Mouse (Mus musculus): Measurements from ENCODE around the gene Prelid3b.

Gene Prelid3b

DNA sequence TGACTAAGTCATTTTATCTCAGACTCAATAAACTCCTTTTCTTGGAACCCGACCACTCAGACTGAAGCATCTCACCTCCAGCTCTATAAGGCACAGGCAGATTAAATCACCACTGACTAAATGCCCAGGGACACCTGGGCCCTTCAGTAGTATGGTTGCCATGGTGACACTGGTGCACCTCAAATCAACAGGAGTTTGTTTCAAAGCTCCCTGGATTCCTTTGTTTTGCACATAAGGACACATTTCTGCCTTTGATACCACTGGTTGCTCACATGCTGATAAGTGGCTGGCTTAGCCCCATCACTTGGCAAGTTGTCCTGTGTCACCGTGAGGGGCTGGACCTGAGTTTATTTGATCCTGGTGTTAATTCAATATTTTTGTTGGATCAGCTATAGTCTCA is 13.5 kb downstream of the Prelid3b start:
- no peak for DNase-seq

DNA sequence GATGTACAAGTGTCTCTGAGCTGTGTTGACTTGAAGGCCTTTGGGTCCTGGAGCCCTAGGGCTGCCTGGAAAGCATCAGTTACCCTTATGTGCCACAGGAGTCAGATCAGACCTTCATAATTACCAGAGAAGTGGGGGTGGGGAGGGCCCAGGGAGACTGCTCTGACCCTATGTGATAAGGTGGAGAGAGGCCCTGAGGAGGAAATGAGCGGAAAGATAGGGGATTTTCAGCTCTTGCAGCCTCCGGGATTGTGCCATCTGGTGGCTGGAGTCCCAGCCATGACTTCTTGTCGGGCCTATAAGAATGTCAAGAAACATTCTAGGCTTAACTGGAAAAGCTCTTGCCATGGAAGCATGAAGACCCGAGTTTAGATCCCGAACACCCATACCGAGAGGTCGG is 19.2 kb downstream of the Prelid3b start:
- no peak for DNase-seq

DNA sequence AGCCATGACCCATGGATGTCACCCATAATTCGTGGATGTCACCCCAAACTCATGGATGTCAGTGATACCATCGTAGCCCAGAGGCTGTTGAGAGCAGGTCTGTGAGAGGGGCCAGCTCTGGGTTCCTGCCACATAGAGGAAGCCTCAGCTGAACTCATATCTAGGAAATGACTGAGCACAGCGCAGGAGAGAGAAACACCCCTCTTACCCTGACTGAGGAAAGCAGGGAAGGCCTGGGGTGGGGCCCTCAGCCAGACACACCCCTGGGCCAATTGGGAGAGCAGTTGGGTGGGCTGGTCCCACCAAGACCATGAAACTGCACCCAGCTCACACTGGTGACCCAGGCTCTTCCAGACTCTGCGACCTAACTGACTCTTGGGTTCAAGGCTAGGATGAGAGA is 22.5 kb downstream of the Prelid3b start, which contains the start of gene Tubb1:
TSS of gene Tubb1 (plus strand) at position 343 of the 400 bp plus-strand sequence.
- DNase-seq, result no peak

DNA sequence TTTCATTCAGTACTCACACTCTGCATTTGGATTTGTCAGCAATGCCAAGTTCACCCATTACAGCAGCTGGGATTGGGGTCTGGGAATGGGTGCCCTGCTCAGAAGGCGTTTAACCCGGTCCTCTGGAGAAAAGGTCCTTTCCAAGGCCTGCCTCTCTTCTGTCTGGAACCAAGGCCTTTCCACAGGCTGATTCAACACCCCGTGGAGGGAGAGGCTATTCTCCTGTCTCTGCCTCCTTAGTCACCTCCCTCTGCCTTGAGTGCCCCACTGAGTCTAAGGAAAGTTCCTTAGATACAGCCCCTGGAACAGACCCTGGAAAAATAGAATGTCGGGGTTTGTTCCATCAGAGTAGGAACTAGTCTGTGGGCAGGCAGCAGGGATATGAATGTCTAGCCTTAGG is 24.5 kb downstream of the Prelid3b start:
- no peak for DNase-seq

DNA sequence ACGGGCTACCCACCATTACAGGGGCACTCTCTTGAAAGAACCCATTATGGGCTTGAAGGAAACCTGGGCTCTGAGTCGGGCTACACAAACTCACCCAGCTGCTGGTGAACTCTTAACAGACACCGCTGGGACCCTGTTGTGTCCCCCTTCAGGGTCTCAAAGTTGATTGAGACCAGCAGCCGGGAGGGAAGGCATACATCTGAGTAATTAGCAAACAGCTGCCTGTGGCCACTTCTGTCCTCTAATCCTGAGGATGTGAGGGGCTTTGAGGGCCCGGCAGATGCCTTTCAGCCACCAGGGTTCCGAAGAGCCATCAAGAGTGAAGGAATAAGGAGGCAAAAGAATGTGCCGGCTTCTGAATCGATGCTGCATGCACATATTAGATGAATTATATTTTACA is 26.0 kb downstream of the Prelid3b start:
- DNase-seq, result no peak

DNA sequence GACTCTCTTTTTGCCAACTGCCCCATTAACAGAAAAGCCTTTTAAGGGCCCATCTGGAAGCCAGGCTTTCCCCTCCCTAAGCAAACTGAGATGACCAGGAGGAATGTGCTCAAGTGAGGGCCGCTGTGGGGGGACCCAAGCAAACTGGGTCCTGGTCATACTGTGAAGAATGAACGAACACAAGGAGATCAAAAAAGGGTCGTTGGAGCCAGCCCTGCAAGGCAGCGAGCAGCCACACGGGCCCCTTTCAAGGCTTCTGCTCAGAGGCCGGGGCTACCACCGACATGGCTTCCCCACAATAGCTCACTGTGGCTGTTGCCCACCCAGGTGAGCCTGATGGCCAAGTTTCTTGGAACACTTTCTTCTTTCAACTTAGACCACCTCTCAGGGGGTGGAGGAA is 26.4 kb downstream of the Prelid3b start:
- DNase-seq, result no peak

DNA sequence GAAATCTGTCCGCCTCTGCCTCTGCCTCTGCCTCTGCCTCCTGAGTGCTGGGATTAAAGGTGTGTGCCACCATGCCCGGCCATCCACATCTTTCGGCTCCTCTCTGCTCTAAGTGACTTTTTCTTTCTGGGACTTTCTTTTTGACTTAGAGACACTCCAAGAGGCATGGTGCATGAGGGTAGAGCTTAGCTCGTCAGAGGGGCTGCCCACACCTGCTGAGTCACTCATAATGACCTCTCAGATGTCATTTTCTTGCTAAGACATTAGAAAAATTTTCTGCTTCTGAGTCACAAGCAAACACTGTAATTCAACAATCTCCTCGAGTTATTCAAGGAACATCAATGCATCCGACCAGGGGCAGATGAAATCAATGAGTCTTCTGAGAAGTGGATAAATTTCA is 27.9 kb downstream of the Prelid3b start:
- no peak for DNase-seq

DNA sequence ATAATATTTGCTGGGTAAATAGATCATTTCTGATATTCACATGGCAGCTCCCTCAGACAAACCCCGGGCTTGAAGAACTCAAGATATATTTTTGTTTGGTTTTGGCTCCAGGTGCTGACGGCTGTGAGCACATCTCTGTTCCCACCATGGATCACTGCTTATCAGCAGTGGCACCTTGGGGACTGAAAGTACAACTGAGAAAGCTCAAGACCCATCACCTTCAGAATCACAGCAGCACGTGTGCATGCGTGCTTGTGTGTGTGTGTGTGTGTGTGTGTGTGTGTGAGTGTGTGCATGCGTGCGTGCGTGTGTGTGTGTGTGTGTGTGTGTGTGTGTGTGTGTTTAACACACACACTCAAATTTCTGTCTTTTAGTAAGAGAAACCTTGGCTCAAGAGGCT is 28.5 kb downstream of the Prelid3b start:
- no peak for DNase-seq

DNA sequence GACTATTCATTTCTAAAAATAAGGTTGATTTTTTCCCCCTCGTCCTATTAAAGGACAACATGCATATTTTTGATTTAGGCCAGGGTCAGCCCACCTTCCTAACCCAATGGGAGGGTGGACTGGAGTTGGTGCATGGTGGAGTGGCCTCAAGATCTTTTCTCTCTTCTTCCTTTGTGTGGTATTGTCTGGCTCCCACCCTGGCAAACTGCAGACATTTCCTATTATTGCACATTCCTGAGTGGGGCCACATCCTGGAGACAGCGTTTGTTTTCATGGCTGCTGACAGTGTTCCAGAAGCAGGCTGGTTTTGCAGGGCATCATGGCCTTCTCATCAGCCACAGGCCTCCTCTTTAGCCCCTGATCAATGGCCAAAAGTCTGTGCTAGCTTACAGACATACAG is 29.8 kb downstream of the Prelid3b start:
- no peak for DNase-seq

DNA sequence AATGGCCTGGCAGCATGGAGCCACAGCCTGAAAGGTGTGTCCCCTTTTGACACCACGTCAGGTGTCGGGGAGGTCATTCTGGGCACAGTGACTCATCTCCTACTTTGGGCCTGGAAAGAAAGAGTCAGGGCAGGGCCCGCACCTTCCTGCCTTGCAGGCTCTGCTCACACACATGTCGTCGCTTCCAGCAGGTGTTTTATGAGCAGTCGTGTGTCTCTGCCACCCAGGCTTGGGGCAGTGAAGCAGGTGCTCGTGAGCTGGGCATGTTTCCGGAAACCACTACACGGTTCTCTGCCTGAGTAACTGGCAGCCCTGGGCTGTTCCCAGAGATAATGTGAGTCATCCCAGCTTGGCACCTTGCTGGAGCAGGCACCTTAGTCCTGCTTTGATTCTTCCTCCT is 30.4 kb downstream of the Prelid3b start:
- DNase-seq, result no peak

DNA sequence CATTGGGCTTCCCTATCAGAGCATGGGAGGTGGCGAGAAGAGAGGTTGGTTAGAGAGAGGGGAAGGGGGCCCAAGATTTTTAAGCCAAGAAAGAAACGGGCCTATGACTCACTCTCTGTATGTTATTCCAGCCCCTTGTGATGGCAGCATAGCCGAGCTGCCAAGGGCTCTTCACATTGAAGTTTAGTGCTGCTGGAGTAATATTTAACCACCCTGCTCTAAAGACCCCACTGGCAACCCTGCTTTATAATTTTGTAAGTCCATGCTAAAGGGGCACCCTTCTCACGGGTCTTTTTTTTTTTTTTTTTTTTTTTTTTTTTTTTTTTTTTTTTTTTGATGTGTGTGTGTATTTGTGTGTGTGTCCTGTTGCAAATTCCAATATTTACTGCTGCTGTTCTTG is 31.0 kb downstream of the Prelid3b start:
- no peak for DNase-seq

DNA sequence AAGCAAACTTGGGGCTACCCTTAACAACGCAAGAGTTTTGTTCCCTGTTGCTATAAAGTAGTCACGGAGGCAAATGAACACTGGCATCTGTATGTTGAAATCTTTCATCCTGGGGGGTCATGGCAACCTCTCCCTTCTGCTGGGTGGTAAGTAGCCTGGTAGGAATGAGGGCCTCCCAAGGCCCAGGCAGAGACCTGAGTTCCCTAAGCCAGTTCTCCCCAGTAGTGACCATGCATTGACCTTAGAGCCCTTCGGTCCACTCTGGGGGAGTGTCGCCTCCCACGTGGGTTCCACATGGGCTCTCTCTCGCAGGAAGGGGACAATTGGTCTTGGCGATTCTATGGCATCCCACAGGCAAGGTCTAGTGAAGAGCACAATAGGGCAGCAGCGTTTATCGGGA is 32.9 kb downstream of the Prelid3b start:
- no peak for DNase-seq

DNA sequence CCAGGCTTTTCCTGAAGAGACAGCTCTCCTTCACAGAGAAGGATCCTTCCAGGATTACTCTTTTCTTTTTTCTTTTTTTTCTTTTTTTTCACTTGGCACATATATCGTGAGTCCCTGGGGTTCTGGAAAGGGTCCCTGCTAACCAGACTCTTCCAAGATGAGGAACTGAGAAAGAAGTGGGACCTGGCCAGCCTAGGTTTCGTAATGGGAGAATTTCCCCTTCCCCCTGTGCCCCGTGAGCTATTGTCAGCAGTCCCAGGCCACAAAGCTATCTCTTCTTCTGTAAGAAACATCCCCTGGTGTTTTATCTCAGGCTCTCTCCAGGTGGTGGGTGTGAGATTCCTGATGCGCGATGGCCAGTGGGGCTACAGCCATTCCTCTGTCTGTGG is 33.4 kb downstream of the Prelid3b start:
- no peak for DNase-seq

DNA sequence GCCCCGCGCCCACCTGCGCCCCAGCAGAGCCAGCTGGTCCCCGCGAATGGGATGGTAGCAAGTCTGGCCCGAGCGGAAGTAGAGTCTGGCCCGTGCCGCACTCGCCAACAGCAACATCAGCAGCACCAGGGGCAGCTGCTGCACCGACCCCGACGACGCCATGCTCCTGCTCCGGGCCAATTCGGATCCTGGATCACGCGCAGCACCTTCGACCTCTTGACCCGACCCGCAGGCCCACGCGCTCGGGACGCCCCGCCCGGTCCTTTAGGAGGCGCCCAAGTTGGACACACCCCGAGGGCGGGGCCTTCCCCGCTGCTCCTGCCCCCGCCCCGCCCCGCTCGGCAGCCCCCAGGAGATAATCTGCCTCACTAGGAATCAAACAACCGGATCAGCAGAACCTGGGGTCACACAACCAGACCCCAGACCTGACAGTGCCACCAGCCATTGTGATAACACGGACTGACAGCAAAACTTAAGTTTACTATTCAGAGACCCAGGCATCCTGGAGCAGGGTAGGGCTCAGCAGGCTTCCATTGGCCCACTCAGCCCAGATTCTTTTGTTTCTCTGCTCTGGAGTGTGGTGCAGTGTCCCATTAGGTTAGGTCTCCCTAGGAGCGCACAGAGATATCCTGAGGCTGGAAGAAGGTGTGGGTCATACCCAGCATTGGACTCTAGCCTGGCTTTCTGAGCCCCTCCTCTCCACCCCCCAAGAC is 34.0 kb downstream of the Prelid3b start, which contains the start of gene Ctsz:
TSS of gene Ctsz (minus strand) at position 303 of the 713 bp plus-strand sequence.
- peak; percentile 82 for DNase-seq

DNA sequence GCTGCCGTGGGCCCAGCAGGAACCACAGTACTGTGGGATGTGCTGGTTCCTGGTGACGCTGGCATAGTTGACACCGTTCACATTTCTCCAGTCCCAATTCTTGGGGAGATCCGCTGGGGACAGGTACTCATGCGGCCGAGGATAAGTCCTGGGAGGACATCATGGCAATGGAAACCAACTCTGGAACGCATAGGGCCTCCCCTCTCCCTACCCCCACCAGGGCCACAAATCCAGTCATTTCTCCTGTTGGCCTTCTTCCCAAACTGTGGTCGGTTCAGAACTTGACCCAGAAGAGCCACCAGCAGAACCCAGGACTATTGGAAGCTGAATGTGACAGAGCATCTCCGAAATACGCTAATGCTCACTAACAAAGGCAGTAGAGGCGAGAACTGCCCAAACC is 34.7 kb downstream of the Prelid3b start:
- no peak for DNase-seq

DNA sequence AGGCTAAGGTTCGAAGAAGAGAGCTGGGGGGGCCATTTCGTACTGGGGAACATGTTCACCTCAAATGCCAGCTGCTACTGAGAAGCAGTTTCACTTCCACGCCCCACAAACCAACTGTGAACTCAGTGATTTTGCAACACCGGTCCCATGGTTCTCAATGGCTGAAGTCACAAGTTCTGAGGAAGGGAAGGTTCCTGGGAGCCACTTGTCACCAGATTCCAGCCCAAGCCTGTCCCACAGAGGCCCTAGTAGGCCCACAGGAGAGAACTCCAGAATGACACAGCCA is 35.2 kb downstream of the Prelid3b start:
- DNase-seq, result no peak

DNA sequence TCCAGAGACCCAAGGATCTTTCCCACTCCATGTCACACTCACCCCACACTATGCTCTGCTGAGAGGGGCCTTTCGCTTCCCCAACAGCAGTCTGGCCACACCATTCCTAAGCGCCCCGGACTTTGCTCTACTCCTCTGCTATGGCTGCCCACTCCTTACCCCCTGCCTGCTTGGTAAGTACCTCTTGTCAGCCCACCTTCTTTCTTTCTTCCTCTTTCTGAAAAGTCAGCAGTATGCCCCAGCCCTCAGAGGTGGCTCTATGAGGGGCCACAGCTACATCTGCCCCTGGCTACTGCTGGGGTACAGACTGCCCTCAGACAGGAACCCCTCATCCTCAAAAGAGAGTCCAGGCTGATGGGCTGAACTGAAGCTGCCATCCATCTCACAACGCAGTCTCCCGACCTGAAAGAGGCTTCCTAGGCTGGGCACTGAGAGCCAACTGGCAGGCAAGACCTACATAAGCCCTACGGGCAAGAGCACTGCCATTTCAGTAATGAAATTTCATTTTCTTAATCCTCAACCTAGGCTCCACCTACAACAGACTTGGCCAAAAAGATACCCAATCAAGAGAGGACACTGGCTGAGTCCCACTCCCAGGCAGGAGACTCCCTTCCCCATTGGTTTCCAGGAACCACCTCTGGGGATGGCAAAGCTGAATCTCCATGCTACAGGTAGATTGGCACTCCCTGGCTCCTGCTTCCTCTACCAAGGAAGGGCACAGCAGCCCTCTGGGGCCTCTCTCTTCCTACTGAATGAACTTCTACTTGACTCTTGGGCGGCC is 35.8 kb downstream of the Prelid3b start:
- no peak for DNase-seq

DNA sequence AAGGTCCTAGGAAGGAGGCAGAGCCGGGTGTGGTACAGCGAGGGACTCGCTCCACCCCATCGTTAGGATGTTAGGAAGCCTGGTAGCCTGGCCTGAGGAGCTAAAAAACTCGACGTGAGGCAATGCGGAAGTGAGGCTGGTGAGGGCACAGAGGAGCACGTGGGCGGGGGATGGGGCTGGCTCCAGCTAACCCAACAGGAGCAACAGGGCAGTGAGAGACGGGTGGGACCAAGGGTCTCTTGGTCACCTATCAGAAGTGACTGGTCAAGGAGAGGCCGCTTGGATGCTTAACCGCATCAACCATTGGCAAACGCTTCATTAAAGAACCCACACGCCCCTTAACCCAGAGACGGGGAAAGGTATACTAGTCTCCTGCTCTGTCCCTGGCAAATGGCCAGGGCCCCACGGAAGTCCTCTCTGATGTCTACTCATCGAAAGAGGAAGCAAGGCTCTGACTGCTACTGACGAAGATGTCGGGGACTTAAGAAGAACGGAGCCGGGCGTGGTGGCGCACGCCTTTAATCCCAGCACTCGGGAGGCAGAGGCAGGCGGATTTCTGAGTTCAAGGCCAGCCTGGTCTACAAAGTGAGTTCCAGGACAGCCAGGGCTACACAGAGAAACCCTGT is 36.7 kb downstream of the Prelid3b start:
- DNase-seq, result no peak

DNA sequence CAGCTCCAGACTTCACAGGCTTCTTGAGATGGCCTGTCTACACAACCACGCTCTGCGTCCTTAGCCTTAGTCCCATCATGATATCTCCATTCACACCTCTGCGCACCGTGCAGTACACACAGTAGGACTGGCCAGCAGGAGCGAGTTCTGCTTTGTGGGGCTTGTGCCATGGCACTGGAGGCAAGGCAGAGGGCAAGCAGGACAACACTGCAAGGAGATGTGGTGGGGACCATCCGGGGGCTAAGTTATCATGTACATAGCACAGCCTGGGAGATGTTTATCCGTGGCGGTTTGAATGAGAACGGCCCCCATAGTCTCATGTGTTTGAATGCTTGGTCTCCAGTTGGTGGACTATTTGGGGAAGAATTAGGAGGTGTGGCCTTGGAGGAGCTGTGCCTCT is 37.9 kb downstream of the Prelid3b start:
- no peak for DNase-seq

DNA sequence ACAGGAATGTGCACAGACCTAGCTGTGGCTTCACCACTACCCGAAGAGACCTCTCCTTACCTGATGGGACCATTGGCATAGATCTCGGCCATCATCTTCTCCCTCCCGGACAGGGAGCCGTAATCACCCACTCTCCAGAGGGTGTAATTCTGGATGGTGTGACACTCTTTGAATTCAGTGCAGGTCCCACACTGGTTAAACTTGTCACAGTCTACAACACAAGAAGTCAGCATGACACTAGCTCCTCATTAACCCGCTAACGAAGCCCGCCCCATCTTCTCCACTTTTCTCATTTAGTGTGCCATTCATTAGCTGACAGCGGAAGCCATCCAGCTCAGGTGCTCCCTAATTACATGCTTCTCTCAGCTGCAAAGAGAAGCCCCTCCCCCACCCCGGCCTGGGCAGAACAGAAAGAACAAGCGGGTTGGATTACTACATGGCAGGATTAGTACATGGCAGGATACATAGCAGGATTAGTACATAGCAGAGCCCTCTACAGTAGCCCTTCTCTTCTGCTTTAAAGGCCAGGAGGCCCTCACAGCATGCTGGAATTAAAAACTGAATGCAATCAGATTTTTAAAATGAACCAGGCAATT is 43.8 kb downstream of the Prelid3b start:
- no peak for DNase-seq

DNA sequence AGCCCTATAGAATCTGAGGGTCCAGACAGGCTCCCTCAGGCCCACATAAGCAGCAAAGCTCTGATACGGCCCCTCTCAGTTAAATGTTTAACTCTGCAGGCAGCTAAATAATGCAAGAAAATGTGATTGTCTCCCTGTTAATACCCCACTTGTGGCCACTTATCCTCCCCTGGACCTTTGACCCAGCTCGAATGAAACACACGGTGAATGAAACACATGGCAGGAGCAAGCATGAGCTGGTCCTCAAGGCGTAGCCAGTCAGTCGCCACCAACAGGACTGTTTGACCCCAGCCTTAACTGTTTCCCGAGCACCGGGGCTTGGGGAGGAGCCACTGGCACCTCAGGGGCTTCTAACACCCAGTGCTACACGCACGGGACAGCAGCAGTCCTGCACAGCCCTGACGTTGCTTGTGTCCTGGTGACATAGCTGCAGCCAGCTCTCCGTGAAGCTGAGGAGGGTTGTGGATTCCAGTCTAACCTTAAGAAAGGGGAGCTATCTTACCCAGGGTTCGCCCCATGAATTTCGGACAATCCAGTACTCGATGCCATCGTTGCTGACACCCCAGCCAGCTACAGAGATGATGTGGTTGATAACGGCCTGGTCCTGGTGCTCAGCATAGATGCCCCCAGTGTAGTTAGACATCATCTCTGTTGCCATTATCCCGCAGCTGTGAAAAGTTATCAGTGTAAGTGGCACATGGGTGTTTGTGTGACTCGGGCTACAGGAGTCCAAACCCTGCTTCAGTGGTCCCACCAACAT is 44.6 kb downstream of the Prelid3b start:
- DNase-seq, result peak; percentile 58

DNA sequence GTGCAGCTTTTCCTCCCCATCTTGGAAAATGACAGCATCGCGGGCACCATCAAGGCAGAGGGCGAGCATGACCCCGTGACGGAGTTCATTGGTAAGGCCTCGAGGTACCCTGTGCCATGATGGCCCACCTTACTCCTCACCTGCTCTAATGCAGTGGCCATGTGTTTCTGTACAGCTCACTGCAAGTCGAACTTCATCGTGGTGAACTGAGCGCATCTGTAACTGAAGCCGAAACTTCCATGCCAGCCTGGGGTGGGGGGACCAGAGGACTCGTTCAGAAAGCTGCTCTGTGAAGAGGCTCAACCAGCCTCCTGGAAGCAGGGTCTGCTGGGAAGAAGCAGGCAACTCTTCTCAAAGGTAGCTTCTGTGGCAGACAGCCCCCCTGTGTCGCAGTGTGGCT is 46.0 kb downstream of the Prelid3b start:
- no peak for DNase-seq

Data from kidney, adult 9 months (tissue).